Mouse (Mus musculus) lung, adult 18-20 months (tissue): ENCODE measurements around the gene Tshz2.

Experiments used
- DNase-seq, 2 experiments: peaks; one replicate each; pipeline ENCODE4 v3.0.0; 2022; ENCODE audit warnings: mixed read lengths in 2 of 2

The Tshz2 gene

GRCm38 (mm10) chr2:170017926-170018325 is 385.1 kb downstream of the Tshz2 start:
- no peak for DNase-seq

GRCm38 (mm10) chr2:170022953-170023352 is 390.1 kb downstream of the Tshz2 start:
- no peak for DNase-seq

- no peak for DNase-seq
Measured at GRCm38 (mm10) chr2:170023741-170024140, 390.9 kb downstream of the Tshz2 start.

- no peak for DNase-seq
Measured at GRCm38 (mm10) chr2:170024939-170025338, 392.1 kb downstream of the Tshz2 start.

- DNase-seq: no peak
Measured at GRCm38 (mm10) chr2:170025896-170026295, 393.1 kb downstream of the Tshz2 start.

GRCm38 (mm10) chr2:170027837-170028236 is 395.0 kb downstream of the Tshz2 start:
- DNase-seq: no peak

- no peak for DNase-seq
Measured at GRCm38 (mm10) chr2:170028488-170029303, 395.9 kb downstream of the Tshz2 start.

GRCm38 (mm10) chr2:170029304-170029856 is 396.6 kb downstream of the Tshz2 start:
- DNase-seq: no peak

GRCm38 (mm10) chr2:170031226-170031625 is 398.4 kb downstream of the Tshz2 start:
- no peak for DNase-seq

GRCm38 (mm10) chr2:170031872-170032271 is 399.1 kb downstream of the Tshz2 start:
- no peak for DNase-seq

GRCm38 (mm10) chr2:170033219-170033618 is 400.4 kb downstream of the Tshz2 start:
- DNase-seq: no peak

GRCm38 (mm10) chr2:170034794-170035193 is 402.0 kb downstream of the Tshz2 start:
- no peak for DNase-seq

GRCm38 (mm10) chr2:170036791-170037241 is 404.0 kb downstream of the Tshz2 start:
- DNase-seq: no peak

GRCm38 (mm10) chr2:170037346-170037745 is 404.5 kb downstream of the Tshz2 start:
- DNase-seq: no peak

- DNase-seq: no peak
Measured at GRCm38 (mm10) chr2:170039772-170040171, 407.0 kb downstream of the Tshz2 start.

- DNase-seq: peak in 1 of 2 experiments; percentile 12
Measured at GRCm38 (mm10) chr2:170041101-170041500, 408.3 kb downstream of the Tshz2 start.

- no peak for DNase-seq
Measured at GRCm38 (mm10) chr2:170042471-170043213, 409.8 kb downstream of the Tshz2 start.

GRCm38 (mm10) chr2:170043290-170043689 is 410.5 kb downstream of the Tshz2 start:
- DNase-seq: peak in 1 of 2 experiments; percentile 7

GRCm38 (mm10) chr2:170045896-170046295 is 413.1 kb downstream of the Tshz2 start:
- DNase-seq: no peak

GRCm38 (mm10) chr2:170046371-170047145 is 413.7 kb downstream of the Tshz2 start:
- DNase-seq: no peak

- no peak for DNase-seq
Measured at GRCm38 (mm10) chr2:170048831-170049230, 416.0 kb downstream of the Tshz2 start.

- no peak for DNase-seq
Measured at GRCm38 (mm10) chr2:170050651-170051050, 417.8 kb downstream of the Tshz2 start.

- no peak for DNase-seq
Measured at GRCm38 (mm10) chr2:170051441-170051840, 418.6 kb downstream of the Tshz2 start.
